In genomic region chr1:186572092-186572491, GRCm38 (mm10) we compare ENCODE assay signal across 21 mouse cellular contexts.
DNase-seq lines count a peak whose midpoint lies in the region; ATAC-seq and TF ChIP-seq lines count a peak whose summit lies in the region.
"Had no signal": no experiment of that assay in that cellular context is flagged by ENCODE, and none has a peak within 500 bp of the region (broad histone marks: within the 10 kb centered on the region; RNA-seq: fewer than 3 reads in every experiment).

No protein-coding gene starts in this region.

- TF ChIP-seq EP300 in liver, postnatal 0 days (IDR thresholded peaks at IDR 0.05; ENCODE audit: low read depth), result no peak

- peak; percentile 57 for DNase-seq in heart, adult 11 months
- no peak for DNase-seq in heart, adult 9 months (ENCODE audit: low spot score in 2 of 2)
- peak; percentile 33 for DNase-seq in midbrain, embryonic 11.5 days (ENCODE audit: low spot score, missing footprints)
- no peak for DNase-seq in midbrain, postnatal 0 days (ENCODE audit: low spot score)
- no peak for DNase-seq in cerebellum, adult 8-10 months
- DNase-seq in liver, postnatal 0 days, result no peak
- DNase-seq: adrenal gland, adult 8-10 months; adrenal gland, postnatal 36 days; cerebellum, adult 2 months; cerebellum, postnatal 14 days; embryo, embryonic 11 days; gastrocnemius, adult 2 months; gastrocnemius, postnatal 25 days; heart, adult 2 months had no signal

- H3K36me3 ChIP-seq in midbrain, embryonic 11.5 days (ENCODE audit: control insufficient read depth, insufficient read depth, low read length), result no peaks in the 10 kb centered on the region
- H3K36me3 ChIP-seq in midbrain, postnatal 0 days (ENCODE audit: insufficient read depth, low read length), result no peaks in the 10 kb centered on the region
- no peaks in the 10 kb centered on the region for H3K36me3 ChIP-seq in liver, postnatal 0 days (replicated peaks; ENCODE audit: insufficient read depth, low read length)
- H3K36me3 ChIP-seq: embryonic facial prominence, embryonic 12.5 days; heart, embryonic 13.5 days; hindbrain, embryonic 15.5 days had no signal

- no peak overlapping the region for H3K4me2 ChIP-seq in midbrain, embryonic 11.5 days
- no peak overlapping the region for H3K4me2 ChIP-seq in midbrain, postnatal 0 days (ENCODE audit: low read depth, low read length, poor library complexity, severe bottlenecking)
- no peak overlapping the region for H3K4me2 ChIP-seq in liver, postnatal 0 days (ENCODE audit: low read depth, low read length)
- H3K4me2 ChIP-seq: embryonic facial prominence, embryonic 12.5 days; forebrain, embryonic 13.5 days; heart, embryonic 13.5 days; hindbrain, embryonic 15.5 days had no signal

- no peaks in the 10 kb centered on the region for H3K4me1 ChIP-seq in midbrain, embryonic 11.5 days (ENCODE audit: control insufficient read depth, insufficient read depth, low read length)
- H3K4me1 ChIP-seq in midbrain, postnatal 0 days (ENCODE audit: insufficient read depth, low read length), result no peaks in the 10 kb centered on the region
- H3K4me1 ChIP-seq in liver, postnatal 0 days (ENCODE audit: insufficient read depth), result no peaks in the 10 kb centered on the region; the same call in 1 of the 2 replicates
- H3K4me1 ChIP-seq: embryonic facial prominence, embryonic 12.5 days; hindbrain, embryonic 15.5 days had no signal

- H3K9ac ChIP-seq in midbrain, embryonic 11.5 days (ENCODE audit: low read length), result no peak overlapping the region
- H3K9ac ChIP-seq in midbrain, postnatal 0 days (replicated peaks; ENCODE audit: low read length, poor library complexity, severe bottlenecking), result no peak overlapping the region
- H3K9ac ChIP-seq in liver, postnatal 0 days (replicated peaks), result no peak overlapping the region
- H3K9ac ChIP-seq: embryonic facial prominence, embryonic 12.5 days; forebrain, embryonic 13.5 days; heart, embryonic 13.5 days; hindbrain, embryonic 15.5 days had no signal

- no peaks in the 10 kb centered on the region for H3K27me3 ChIP-seq in midbrain, embryonic 11.5 days (ENCODE audit: control insufficient read depth, insufficient read depth, low read length)
- no peaks in the 10 kb centered on the region for H3K27me3 ChIP-seq in midbrain, postnatal 0 days (ENCODE audit: insufficient read depth, low read length)
- H3K27me3 ChIP-seq in liver, postnatal 0 days (ENCODE audit: insufficient read depth, low read length), result no peaks in the 10 kb centered on the region
- H3K27me3 ChIP-seq: embryonic facial prominence, embryonic 12.5 days; forebrain, embryonic 13.5 days; heart, embryonic 13.5 days; hindbrain, embryonic 15.5 days had no signal

- no peak for TF ChIP-seq CTCF in midbrain, postnatal 0 days (IDR thresholded peaks at IDR 0.05)
- TF ChIP-seq CTCF in liver, postnatal 0 days (IDR thresholded peaks at IDR 0.05; ENCODE audit: low read depth), result no peak

- H3K27ac ChIP-seq in midbrain, embryonic 11.5 days (ENCODE audit: low read depth, low read length), result no peak overlapping the region
- no peak overlapping the region for H3K27ac ChIP-seq in midbrain, postnatal 0 days (ENCODE audit: low read depth, low read length)
- H3K27ac ChIP-seq in liver, postnatal 0 days (ENCODE audit: low read depth), result no peak overlapping the region
- H3K27ac ChIP-seq: embryonic facial prominence, embryonic 12.5 days; forebrain, embryonic 13.5 days; gastrocnemius, adult 2 months; heart, adult 2 months; heart, embryonic 13.5 days; hindbrain, embryonic 15.5 days had no signal

- no peaks in the 10 kb centered on the region for H3K9me3 ChIP-seq in midbrain, embryonic 11.5 days (ENCODE audit: control insufficient read depth, low read length)
- H3K9me3 ChIP-seq in midbrain, postnatal 0 days (ENCODE audit: low read length), result no peaks in the 10 kb centered on the region
- no peaks in the 10 kb centered on the region for H3K9me3 ChIP-seq in liver, postnatal 0 days (ENCODE audit: low read length)
- H3K9me3 ChIP-seq: embryonic facial prominence, embryonic 12.5 days; forebrain, embryonic 13.5 days; heart, embryonic 13.5 days; hindbrain, embryonic 15.5 days had no signal

- no peak overlapping the region for H3K4me3 ChIP-seq in midbrain, embryonic 11.5 days (ENCODE audit: low read depth, low read length)
- H3K4me3 ChIP-seq in midbrain, postnatal 0 days (ENCODE audit: low read depth, low read length), result no peak overlapping the region
- no peak overlapping the region for H3K4me3 ChIP-seq in liver, postnatal 0 days (ENCODE audit: low read depth, low read length)
- H3K4me3 ChIP-seq: embryonic facial prominence, embryonic 12.5 days; forebrain, embryonic 13.5 days; gastrocnemius, adult 2 months; heart, adult 2 months; heart, embryonic 13.5 days; hindbrain, embryonic 15.5 days had no signal

- 74% methylated on average over 4 of the region's 4 CpGs for WGBS in midbrain, embryonic 11.5 days
- 74% methylated on average over 4 of the region's 4 CpGs for WGBS in midbrain, postnatal 0 days
- WGBS in liver, postnatal 0 days (ENCODE audit: insufficient replicate concordance), result 56% methylated on average over 4 of the region's 4 CpGs

- no peak for ATAC-seq in midbrain, embryonic 11.5 days (ENCODE audit: low FRiP score)
- no peak for ATAC-seq in midbrain, postnatal 0 days (ENCODE audit: low FRiP score)
- peak; percentile 35; the same call in 1 of the 2 replicates for ATAC-seq in megakaryocyte, adult 5-6 weeks (ENCODE audit: poor library complexity, severe bottlenecking)
- ATAC-seq in liver, postnatal 0 days, result no peak
- ATAC-seq: forebrain, embryonic 13.5 days; inflammation-experienced regulatory T-cells, adult 6 months; intestine, postnatal 0 days had no signal

Comparison
In these comparisons a context has a peak if more than half of its experiments do, and no peak if none do; other contexts are left out.
1. DNase-seq: peak in heart, adult 11 months (single experiment) and midbrain, embryonic 11.5 days (single experiment); none in heart, adult 9 months (0 of 2), midbrain, postnatal 0 days (single experiment), cerebellum, adult 8-10 months (single experiment) and liver, postnatal 0 days (single experiment).